Mouse (Mus musculus) intestine, embryonic 14.5 days (tissue): ENCODE data around the gene Ppil4. TPM values are rescaled to one million over a fixed set of nuclear protein-coding genes. Genes with fewer than 3 reads are reported as not detected.

Experiments
- ATAC-seq: fragments of 200-750 bp; cut with Nextera tagmentation; replicated peaks from 2 replicates; pipeline ENCODE4 v1.8.0; 2017; ENCODE audit warnings: low read depth, moderate number of reproducible peaks, moderate TSS enrichment, moderate library complexity; ENCODE audit not compliant: low FRiP score, low TSS enrichment
- DNase-seq: peaks from one replicate; pipeline ENCODE4 v3.0.0-alpha.2; 2018; ENCODE audit warnings: low spot score
- H3K27ac ChIP-seq: fragments of 300-500 bp; sonication (generic); 2 replicates; pipeline ENCODE4 v1.5.1; 2014; ENCODE audit warnings: low read depth, mild to moderate bottlenecking, control low read depth
- H3K27me3 ChIP-seq: fragments of 300-500 bp; sonication (generic); replicated peaks from 2 replicates; pipeline ENCODE4 v1.6.1; 2014; ENCODE audit warnings: low read length, control low read depth; ENCODE audit not compliant: control insufficient read depth, insufficient read depth
- H3K36me3 ChIP-seq: fragments of 300-500 bp; sonication (generic); 2 replicates; pipeline ENCODE4 v1.6.1; 2014; ENCODE audit warnings: low read length, control low read depth; ENCODE audit not compliant: control insufficient read depth, insufficient read depth
- H3K4me1 ChIP-seq: fragments of 300-500 bp; sonication (generic); replicated peaks from 2 replicates; pipeline ENCODE4 v1.6.1; 2014; ENCODE audit warnings: low read length, control low read depth, mixed read lengths; ENCODE audit not compliant: control insufficient read depth, insufficient read depth
- H3K4me2 ChIP-seq: fragments of 300-500 bp; sonication (generic); 2 replicates; pipeline ENCODE4 v1.6.1; 2014; ENCODE audit warnings: low read length
- H3K4me3 ChIP-seq: fragments of 300-500 bp; sonication (generic); 2 replicates; pipeline ENCODE4 v1.5.1; 2014; ENCODE audit warnings: low read depth, low read length, control low read depth, mixed read lengths
- H3K9ac ChIP-seq: fragments of 300-500 bp; sonication (generic); 2 replicates; pipeline ENCODE4 v1.6.1; 2014; ENCODE audit warnings: mild to moderate bottlenecking, low read length
- H3K9me3 ChIP-seq: fragments of 300-500 bp; sonication (generic); 2 replicates; pipeline ENCODE4 v1.6.1; 2016; ENCODE audit warnings: low read length, control low read depth; ENCODE audit not compliant: control insufficient read depth
- WGBS: fragments of 180-500 bp; shearing (Covaris S2); extraction: QIAGEN DNeasy Blood & Tissue Kit; methylation state at CpG from one replicate; pipeline ENCODE4 v1.1.7; 2014; 5-methylcytosine and 5-hydroxymethylcytosine counted together
- polyA plus RNA-seq: library from polyadenylated mRNA; unstranded; fragments of >200 nt; fragmentation: Nextera tagmentation; extraction: Ambion mirVana; gene quantifications from 2 replicates; pipeline ENCODE4 v1.2.1, GENCODE M21; 2014

Gene Ppil4
- polyA plus RNA-seq, 1 experiment from 2014 or later, result 34.7 TPM

- H3K27ac ChIP-seq, result no peak overlapping the region
Measured at GRCm38 (mm10) chr10:7779751-7780237, 12.9 kb upstream of the Ppil4 start.

GRCm38 (mm10) chr10:7780238-7781176, 12.2 kb upstream of the Ppil4 start:
- Histone ChIP-seq H3K27me3 (no peaks in the 10 kb centered on the region), H3K9ac (peak overlapping the region; percentile 70), H3K27ac (peak overlapping the region; percentile 62; the same call in 1 of the 2 replicates), H3K4me3 (peak overlapping the region; percentile 97), H3K4me2 (peak overlapping the region; percentile 69), H3K36me3 (0 out of 2 replicates have a peak, but pooled peaks cover 23% of the 10 kb centered on the region), H3K9me3 (no peaks in the 10 kb centered on the region), H3K4me1 (0 out of 2 replicates have a peak, but pooled peaks cover 3% of the 10 kb centered on the region)
- DNase-seq, result peak; percentile 96
- under 1% methylated on average over 54 of the region's 77 CpGs for WGBS
- ATAC-seq, result peak; percentile 91

More at GRCm38 (mm10) chr10:7779751-7780237, 12.9 kb upstream of the Ppil4 start:
- peak overlapping the region; percentile 69 for H3K4me2 ChIP-seq
- 13% methylated on average over 7 of the region's 7 CpGs for WGBS
- H3K36me3 ChIP-seq, result 0 out of 2 replicates have a peak, but pooled peaks cover 26% of the 10 kb centered on the region
- ATAC-seq, result no peak
- H3K27me3 ChIP-seq, result no peaks in the 10 kb centered on the region
- no peaks in the 10 kb centered on the region for H3K9me3 ChIP-seq
- H3K4me3 ChIP-seq, result peak overlapping the region; percentile 97
- H3K4me1 ChIP-seq, result 0 out of 2 replicates have a peak, but pooled peaks cover 3% of the 10 kb centered on the region
- no peak for DNase-seq
- H3K9ac ChIP-seq, result peak overlapping the region; percentile 70

GRCm38 (mm10) chr10:7781214-7781613, 11.5 kb upstream of the Ppil4 start:
- 0 out of 2 replicates have a peak overlapping the region, but pooled peaks have one; percentile 14 for H3K9ac ChIP-seq
- H3K9me3 ChIP-seq, result no peaks in the 10 kb centered on the region
- H3K4me1 ChIP-seq, result 0 out of 2 replicates have a peak, but pooled peaks cover 3% of the 10 kb centered on the region
- DNase-seq (no peak), ATAC-seq (peak; percentile 9; the same call in 1 of the 2 replicates)
- H3K36me3 ChIP-seq, result 0 out of 2 replicates have a peak, but pooled peaks cover 16% of the 10 kb centered on the region
- 49% methylated on average over 3 of the region's 3 CpGs for WGBS
- H3K27me3 ChIP-seq, result no peaks in the 10 kb centered on the region
- H3K4me2 ChIP-seq, result peak overlapping the region; percentile 69
- H3K4me3 ChIP-seq, result peak overlapping the region; percentile 97
- no peak overlapping the region for H3K27ac ChIP-seq

GRCm38 (mm10) chr10:7787319-7787718, 5.4 kb upstream of the Ppil4 start:
- Histone ChIP-seq H3K4me2 (no peak overlapping the region), H3K9ac (no peak overlapping the region), H3K36me3 (peaks cover 15% of the 10 kb centered on the region), H3K27ac (no peak overlapping the region), H3K4me1 (peaks cover 4% of the 10 kb centered on the region; the same call in 1 of the 2 replicates), H3K27me3 (no peaks in the 10 kb centered on the region), H3K4me3 (no peak overlapping the region), H3K9me3 (no peaks in the 10 kb centered on the region)
- WGBS, result 30% methylated on average over 2 of the region's 2 CpGs
- ATAC-seq, result peak; percentile 66
- no peak for DNase-seq

GRCm38 (mm10) chr10:7792254-7792750, 389 bp upstream of the Ppil4 start:
- under 1% methylated on average over 10 of the region's 10 CpGs for WGBS
- peak overlapping the region; percentile 62; the same call in 1 of the 2 replicates for H3K27ac ChIP-seq
- H3K36me3 ChIP-seq, result peaks cover 30% of the 10 kb centered on the region
- no peaks in the 10 kb centered on the region for H3K27me3 ChIP-seq
- no peak for DNase-seq
- H3K9ac ChIP-seq, result peak overlapping the region; percentile 94
- H3K9me3 ChIP-seq, result no peaks in the 10 kb centered on the region
- ATAC-seq, result peak; percentile 53; the same call in 1 of the 2 replicates
- peak overlapping the region; percentile 58 for H3K4me2 ChIP-seq
- H3K4me1 ChIP-seq, result peaks cover 11% of the 10 kb centered on the region
- H3K4me3 ChIP-seq, result peak overlapping the region; percentile 100

- WGBS, result 89% methylated on average over 3 of the region's 3 CpGs
- peaks cover 96% of the 10 kb centered on the region for H3K36me3 ChIP-seq
Measured at GRCm38 (mm10) chr10:7801258-7801657, 8.6 kb downstream of the Ppil4 start.

GRCm38 (mm10) chr10:7802519-7803140, 9.9 kb downstream of the Ppil4 start:
- Histone ChIP-seq H3K4me2 (no peak overlapping the region), H3K4me1 (no peaks in the 10 kb centered on the region), H3K27ac (no peak overlapping the region), H3K36me3 (peaks cover 95% of the 10 kb centered on the region), H3K9ac (no peak overlapping the region), H3K27me3 (no peaks in the 10 kb centered on the region), H3K9me3 (no peaks in the 10 kb centered on the region), H3K4me3 (no peak overlapping the region)
- ATAC-seq, result no peak
- WGBS, result 92% methylated on average over 2 of the region's 2 CpGs
- DNase-seq, result no peak

More at GRCm38 (mm10) chr10:7801258-7801657, 8.6 kb downstream of the Ppil4 start:
- no peak for ATAC-seq
- H3K27ac ChIP-seq, result no peak overlapping the region
- H3K9ac ChIP-seq, result no peak overlapping the region
- DNase-seq, result no peak
- no peak overlapping the region for H3K4me3 ChIP-seq
- no peaks in the 10 kb centered on the region for H3K27me3 ChIP-seq
- H3K9me3 ChIP-seq, result no peaks in the 10 kb centered on the region
- H3K4me2 ChIP-seq, result no peak overlapping the region
- H3K4me1 ChIP-seq, result no peaks in the 10 kb centered on the region

- Histone ChIP-seq H3K4me1 (no peaks in the 10 kb centered on the region), H3K4me2 (no peak overlapping the region), H3K36me3 (peaks cover 82% of the 10 kb centered on the region), H3K27me3 (no peaks in the 10 kb centered on the region), H3K27ac (no peak overlapping the region), H3K4me3 (no peak overlapping the region), H3K9ac (no peak overlapping the region), H3K9me3 (no peaks in the 10 kb centered on the region)
- ATAC-seq (0 out of 2 replicates have a peak, but pooled peaks have one; percentile 23), DNase-seq (peak; percentile 77)
- 45% methylated on average over 2 of the region's 2 CpGs for WGBS
Measured at GRCm38 (mm10) chr10:7809937-7810336, 17.2 kb downstream of the Ppil4 start.
